Mouse (Mus musculus): Measurements from ENCODE around the gene Arhgap20. TPM values are rescaled to one million over a fixed set of nuclear protein-coding genes. Genes with fewer than 3 reads are reported as not detected.

Arhgap20 gene
- polyA plus RNA-seq (2017; shearing (Covaris generic)) = 1.2 TPM

GRCm38 (mm10) chr9:51764921-51765416 is at the start of gene Arhgap20:
Gene Arhgap20 (plus strand): TSS chr9:51765337.

Other genes with a start within 250 kb of the Arhgap20 start
- gene Fdx1, start 198.2 kb downstream of the Arhgap20 start, polyA plus RNA-seq (2017; shearing (Covaris generic)) = 17.7 TPM